Mouse (Mus musculus): Measurements from ENCODE around the gene March4.

DNA sequence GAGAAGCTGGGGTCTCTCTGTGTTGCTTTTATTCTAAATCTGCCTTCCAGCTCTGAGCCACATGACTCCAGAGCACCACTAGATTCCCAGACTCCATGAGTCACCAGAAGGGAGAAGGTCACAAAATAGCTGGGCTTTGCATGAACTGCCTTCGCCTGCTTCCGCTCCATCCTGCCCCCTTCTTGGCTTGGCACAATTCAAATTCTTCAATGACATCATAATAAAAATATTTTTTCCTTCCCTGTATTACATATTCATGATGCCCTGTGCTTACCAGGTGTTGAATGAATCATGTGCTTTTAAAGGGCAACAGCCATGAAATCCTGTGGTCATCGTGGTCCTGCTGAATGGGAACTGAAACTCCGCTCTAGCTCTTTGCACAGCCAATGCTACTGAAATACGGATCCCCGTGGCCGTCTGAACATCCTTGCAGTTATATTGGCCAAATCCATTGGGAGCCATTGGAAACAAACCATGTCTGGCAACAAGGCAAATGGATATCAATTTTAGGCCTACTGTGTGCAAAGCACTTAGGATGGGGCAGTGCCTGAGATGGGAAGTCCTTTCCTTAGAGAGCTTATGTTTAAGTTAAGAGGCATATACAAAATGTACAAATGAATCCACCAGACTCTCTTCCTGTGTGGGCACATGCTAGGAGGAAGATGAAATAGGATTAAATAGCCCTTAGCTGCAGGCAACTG lies 107.5 kb downstream of the March4 start:
- no peak for TF ChIP-seq CTCF (IDR thresholded peaks at IDR 0.05; ENCODE audit: extremely low read depth, insufficient read depth, low read length)
- TF ChIP-seq POLR2A (IDR thresholded peaks at IDR 0.05; ENCODE audit: extremely low read depth, insufficient read depth, low read length), result no peak

Measured in cortical plate, adult 2 months (tissue).